Mouse (Mus musculus): ENCODE data around the gene Utp15. TPM values are rescaled to one million over a fixed set of nuclear protein-coding genes. Genes with fewer than 3 reads are reported as not detected.

Utp15 gene
- polyA plus RNA-seq, 1 experiment from 2014 or later = 8.4 TPM

DNA sequence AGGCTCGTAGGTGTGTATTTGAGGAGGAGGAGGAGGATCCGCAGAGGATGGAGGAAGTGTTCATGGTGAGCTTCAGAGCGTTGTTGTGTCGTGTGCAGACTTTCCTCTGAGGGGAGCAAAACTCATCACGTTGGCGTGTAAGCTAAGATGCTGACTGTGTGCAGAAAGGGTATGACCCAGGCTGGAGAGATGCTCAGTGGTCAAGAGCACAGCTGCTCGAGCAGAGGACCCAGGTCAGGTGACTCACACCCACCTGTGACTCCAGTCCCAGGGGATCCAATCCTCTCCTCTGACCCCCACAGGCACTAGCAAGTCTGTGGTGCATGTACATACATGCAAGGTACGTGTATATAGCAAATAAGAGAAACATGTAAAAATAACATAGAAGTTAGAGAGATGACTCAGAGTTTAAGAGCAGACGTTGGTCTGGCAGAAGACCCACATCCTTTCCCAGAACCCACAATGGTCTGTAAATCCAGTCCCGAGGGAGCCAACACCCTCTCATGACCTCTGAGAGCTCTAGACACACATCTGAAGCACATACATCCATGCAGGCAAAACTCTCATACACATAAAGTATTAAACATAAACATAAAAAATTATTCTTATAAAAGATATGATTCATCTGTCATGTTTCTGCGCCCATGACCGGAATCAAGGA is 18.3 kb upstream of the Utp15 start:
- no peak overlapping the region for H3K4me2 ChIP-seq (replicated peaks; ENCODE audit: low read depth, low read length)
- H3K9ac ChIP-seq (replicated peaks; ENCODE audit: low read depth) = no peak overlapping the region
- DNase-seq (ENCODE audit: low spot score) = no peak
- no peak overlapping the region for H3K4me3 ChIP-seq (ENCODE audit: low read depth, low read length)
- TF ChIP-seq CTCF (IDR thresholded peaks at IDR 0.05) (no peak), EP300 (IDR thresholded peaks at IDR 0.05) (no peak)
- no peaks in the 10 kb centered on the region for H3K27me3 ChIP-seq (replicated peaks; ENCODE audit: insufficient read depth, low read length)
- no peaks in the 10 kb centered on the region for H3K36me3 ChIP-seq (ENCODE audit: insufficient read depth, low read length)
- no peaks in the 10 kb centered on the region for H3K4me1 ChIP-seq (ENCODE audit: insufficient read depth, low read depth, low read length)
- ATAC-seq = no peak
- WGBS = 67% methylated on average over 12 of the region's 12 CpGs
- no peak overlapping the region for H3K27ac ChIP-seq (ENCODE audit: low read length)
- no peaks in the 10 kb centered on the region for H3K9me3 ChIP-seq (ENCODE audit: low read length)

DNA sequence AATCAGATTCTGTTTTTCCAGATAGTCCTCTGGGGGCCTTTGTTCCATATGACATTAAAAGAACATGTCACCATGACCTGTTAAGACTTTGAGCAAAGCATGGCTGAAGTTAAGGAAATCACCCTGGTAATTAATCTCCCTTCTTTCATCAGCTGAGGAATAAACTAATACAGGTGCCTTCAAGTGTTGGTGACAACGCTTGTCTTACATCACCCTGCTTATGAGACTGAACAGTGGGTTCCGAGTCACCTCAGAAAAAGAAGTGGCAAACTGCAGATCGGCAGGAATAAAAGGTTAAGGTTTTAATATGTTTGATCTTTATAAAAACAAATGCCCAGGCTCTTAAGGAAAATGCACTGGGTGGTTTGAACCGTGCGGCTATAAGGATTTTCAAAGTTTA is 16.8 kb upstream of the Utp15 start, which contains the start of gene Gm21976:
Gene Gm21976, plus strand, starts transcription at position 202 of the 400 bp plus-strand sequence.
- no peak within 1 kb of the TSS for H3K4me3 ChIP-seq (ENCODE audit: low read depth, low read length)
- 71% methylated on average over 5 of the region's 5 CpGs for WGBS
- no peaks in the 10 kb centered on the region for H3K4me1 ChIP-seq (ENCODE audit: insufficient read depth, low read depth, low read length)
- ATAC-seq (no peak), DNase-seq (ENCODE audit: low spot score) (no peak)
- H3K27me3 ChIP-seq (replicated peaks; ENCODE audit: insufficient read depth, low read length) = no peaks in the 10 kb centered on the region
- H3K36me3 ChIP-seq (ENCODE audit: insufficient read depth, low read length) = no peaks in the 10 kb centered on the region; the same call in 1 of the 2 replicates
- H3K9me3 ChIP-seq (ENCODE audit: low read length) = no peaks in the 10 kb centered on the region
- no peak within 1 kb of the TSS for H3K27ac ChIP-seq (ENCODE audit: low read length)
- TF ChIP-seq CTCF (IDR thresholded peaks at IDR 0.05) (no peak), EP300 (IDR thresholded peaks at IDR 0.05) (no peak)
- H3K9ac ChIP-seq (replicated peaks; ENCODE audit: low read depth) = no peak within 1 kb of the TSS
- no peak within 1 kb of the TSS for H3K4me2 ChIP-seq (replicated peaks; ENCODE audit: low read depth, low read length)

DNA sequence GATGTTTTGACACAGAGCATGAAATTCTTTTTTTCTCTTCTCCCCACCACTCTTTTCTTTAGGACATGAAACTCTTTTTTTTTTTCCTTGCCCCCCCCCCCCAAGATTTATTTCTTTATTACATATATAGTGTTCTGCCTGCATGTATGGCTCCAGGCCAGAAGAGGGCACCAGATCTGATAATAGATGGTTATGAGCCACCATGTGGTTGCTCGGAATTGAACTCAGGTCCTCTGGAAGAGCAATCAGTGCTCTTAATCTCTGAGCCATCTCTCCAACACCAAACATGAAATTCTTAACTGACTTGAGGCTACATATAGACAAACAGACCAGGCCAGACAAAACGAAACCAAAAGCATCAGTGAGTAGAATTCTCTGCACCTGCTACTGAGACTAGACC is 14.7 kb upstream of the Utp15 start:
- Histone ChIP-seq H3K9ac (replicated peaks; ENCODE audit: low read depth) (no peak overlapping the region), H3K36me3 (ENCODE audit: insufficient read depth, low read length) (peaks cover 3% of the 10 kb centered on the region; the same call in 1 of the 2 replicates), H3K9me3 (ENCODE audit: low read length) (no peaks in the 10 kb centered on the region), H3K27me3 (replicated peaks; ENCODE audit: insufficient read depth, low read length) (no peaks in the 10 kb centered on the region), H3K4me2 (replicated peaks; ENCODE audit: low read depth, low read length) (no peak overlapping the region), H3K27ac (ENCODE audit: low read length) (no peak overlapping the region), H3K4me3 (ENCODE audit: low read depth, low read length) (no peak overlapping the region), H3K4me1 (ENCODE audit: insufficient read depth, low read depth, low read length) (no peaks in the 10 kb centered on the region)
- TF ChIP-seq EP300 (IDR thresholded peaks at IDR 0.05) (no peak), CTCF (IDR thresholded peaks at IDR 0.05) (peak; percentile 25)
- WGBS = 94% methylated on average over 2 of the region's 2 CpGs
- no peak for ATAC-seq
- no peak for DNase-seq (ENCODE audit: low spot score)

- Histone ChIP-seq H3K9me3 (ENCODE audit: low read length) (no peaks in the 10 kb centered on the region), H3K27me3 (replicated peaks; ENCODE audit: insufficient read depth, low read length) (no peaks in the 10 kb centered on the region), H3K27ac (ENCODE audit: low read length) (no peak overlapping the region), H3K4me1 (ENCODE audit: insufficient read depth, low read depth, low read length) (no peaks in the 10 kb centered on the region), H3K4me3 (ENCODE audit: low read depth, low read length) (no peak overlapping the region), H3K36me3 (ENCODE audit: insufficient read depth, low read length) (peaks cover 10% of the 10 kb centered on the region; the same call in 1 of the 2 replicates), H3K4me2 (replicated peaks; ENCODE audit: low read depth, low read length) (no peak overlapping the region), H3K9ac (replicated peaks; ENCODE audit: low read depth) (no peak overlapping the region)
- TF ChIP-seq EP300 (IDR thresholded peaks at IDR 0.05) = no peak
- TF ChIP-seq CTCF (IDR thresholded peaks at IDR 0.05) = no peak
- ATAC-seq (no peak), DNase-seq (ENCODE audit: low spot score) (no peak)
- WGBS = 85% methylated on average over 7 of the region's 7 CpGs
These were observed 13.4 kb upstream of the Utp15 start for GRCm38 (mm10) chr13:98276253-98276652.

DNA sequence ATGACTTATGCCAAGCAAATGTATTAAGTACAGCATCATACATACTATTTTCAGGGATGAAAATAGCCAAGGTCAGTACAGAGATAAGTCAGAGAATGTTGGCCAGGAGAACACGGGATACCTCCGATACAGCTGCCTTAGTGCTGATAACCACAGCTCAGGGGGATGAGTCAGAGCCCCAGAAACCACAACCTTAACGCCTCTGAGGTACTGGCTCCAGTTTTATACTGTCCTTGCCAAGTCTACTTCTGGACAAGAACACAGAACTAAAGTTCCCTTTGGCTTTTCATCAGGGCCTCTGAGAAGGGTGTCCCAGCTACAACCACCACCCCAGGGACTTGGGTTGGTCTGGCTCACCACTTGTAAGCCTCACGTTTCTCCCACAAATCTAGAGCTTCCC is 12.8 kb upstream of the Utp15 start:
- 70% methylated on average over 4 of the region's 4 CpGs for WGBS
- Histone ChIP-seq H3K36me3 (ENCODE audit: insufficient read depth, low read length) (peaks cover 16% of the 10 kb centered on the region), H3K4me3 (ENCODE audit: low read depth, low read length) (no peak overlapping the region), H3K4me1 (ENCODE audit: insufficient read depth, low read depth, low read length) (no peaks in the 10 kb centered on the region), H3K9ac (replicated peaks; ENCODE audit: low read depth) (no peak overlapping the region), H3K9me3 (ENCODE audit: low read length) (no peaks in the 10 kb centered on the region), H3K27ac (ENCODE audit: low read length) (no peak overlapping the region), H3K4me2 (replicated peaks; ENCODE audit: low read depth, low read length) (no peak overlapping the region), H3K27me3 (replicated peaks; ENCODE audit: insufficient read depth, low read length) (no peaks in the 10 kb centered on the region)
- ATAC-seq (no peak), DNase-seq (ENCODE audit: low spot score) (no peak)
- TF ChIP-seq EP300 (IDR thresholded peaks at IDR 0.05) = no peak
- no peak for TF ChIP-seq CTCF (IDR thresholded peaks at IDR 0.05)

DNA sequence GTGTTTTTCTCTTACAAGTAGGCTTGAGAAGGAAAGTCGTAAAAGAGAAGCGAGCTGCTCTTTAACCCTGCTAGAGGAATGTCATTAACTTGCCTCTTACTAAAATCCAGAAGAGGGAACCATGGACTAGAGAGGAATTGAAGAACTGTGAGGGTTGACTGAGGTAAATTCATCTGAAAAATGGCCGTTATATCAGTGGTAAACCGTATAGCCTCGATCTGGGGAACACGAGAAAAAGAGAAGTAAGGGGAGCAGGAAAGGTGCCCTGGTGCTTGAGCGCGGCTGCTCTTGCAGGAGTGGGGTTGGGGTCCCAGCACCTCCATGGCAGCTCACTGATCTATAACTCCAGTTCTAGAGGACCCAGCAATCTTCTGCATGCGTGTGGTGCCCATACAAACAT is 11.2 kb upstream of the Utp15 start:
- Histone ChIP-seq H3K4me1 (ENCODE audit: insufficient read depth, low read depth, low read length) (no peaks in the 10 kb centered on the region), H3K27me3 (replicated peaks; ENCODE audit: insufficient read depth, low read length) (no peaks in the 10 kb centered on the region), H3K9ac (replicated peaks; ENCODE audit: low read depth) (no peak overlapping the region), H3K27ac (ENCODE audit: low read length) (no peak overlapping the region), H3K9me3 (ENCODE audit: low read length) (no peaks in the 10 kb centered on the region), H3K4me2 (replicated peaks; ENCODE audit: low read depth, low read length) (no peak overlapping the region), H3K4me3 (ENCODE audit: low read depth, low read length) (no peak overlapping the region), H3K36me3 (ENCODE audit: insufficient read depth, low read length) (peaks cover 20% of the 10 kb centered on the region)
- no peak for ATAC-seq
- no peak for DNase-seq (ENCODE audit: low spot score)
- TF ChIP-seq EP300 (IDR thresholded peaks at IDR 0.05) (no peak), CTCF (IDR thresholded peaks at IDR 0.05) (no peak)
- WGBS = 89% methylated on average over 9 of the region's 9 CpGs

Data from lung, postnatal 0 days (tissue).